Mouse (Mus musculus) bone marrow macrophage, adult 2 months (primary cell): ENCODE data around the gene Eva1b. TPM values are rescaled to one million over a fixed set of nuclear protein-coding genes. Genes with fewer than 3 reads are reported as not detected.
A peak's percentile ranks its signal among the peaks of the same experiment; 100 is the strongest.

Source experiments
- H3K27ac ChIP-seq: 2 replicates; pipeline ENCODE4 v1.5.1; 2012; ENCODE audit warnings: low read depth, low read length; ENCODE audit not compliant: insufficient read depth
- H3K4me1 ChIP-seq: 2 replicates; pipeline ENCODE4 v1.6.1; 2012; ENCODE audit warnings: low read length; ENCODE audit not compliant: control insufficient read depth, insufficient read depth
- H3K4me3 ChIP-seq: 2 replicates; pipeline ENCODE4 v1.5.1; 2012; ENCODE audit warnings: mild to moderate bottlenecking, low read length, moderate library complexity; ENCODE audit not compliant: insufficient read depth
- CTCF ChIP-seq: IDR thresholded peaks from 2 replicates; pipeline ENCODE4 v1.5.1; 2012; ENCODE audit warnings: low read depth, mild to moderate bottlenecking, low read length, moderate library complexity
- POLR2A ChIP-seq: IDR thresholded peaks from 2 replicates; pipeline ENCODE4 v1.6.1; 2012; ENCODE audit warnings: mild to moderate bottlenecking, low read depth, low read length, borderline replicate concordance
- polyA plus RNA-seq: library from polyadenylated mRNA; stranded (reverse); fragments of >200 nt; gene quantifications from 2 replicates; pipeline ENCODE4 v1.2.4, GENCODE M21; 2012; ENCODE audit not compliant: missing spikeins, insufficient read depth, insufficient read length

Gene Eva1b
- polyA plus RNA-seq, 1 experiment = 20.7 TPM

GRCm38 (mm10) chr4:126145396-126145795 is 2.1 kb upstream of the Eva1b start:
- H3K4me1 ChIP-seq = peaks cover 4% of the 10 kb centered on the region; the same call in 1 of the 2 replicates
- no peak overlapping the region for H3K27ac ChIP-seq
- TF ChIP-seq POLR2A (no peak), CTCF (no peak)
- no peak overlapping the region for H3K4me3 ChIP-seq

- TF ChIP-seq POLR2A = no peak
Measured at GRCm38 (mm10) chr4:126146974-126147532, 491 bp upstream of the Eva1b start.

GRCm38 (mm10) chr4:126148161-126148961 is 817 bp downstream of the Eva1b start:
- Histone ChIP-seq H3K27ac (no peak overlapping the region), H3K4me1 (peaks cover 4% of the 10 kb centered on the region; the same call in 1 of the 2 replicates), H3K4me3 (peak overlapping the region; percentile 62)
- TF ChIP-seq POLR2A (no peak), CTCF (no peak)

More at GRCm38 (mm10) chr4:126146974-126147532, 491 bp upstream of the Eva1b start:
- Histone ChIP-seq H3K4me3 (no peak overlapping the region), H3K27ac (no peak overlapping the region), H3K4me1 (peaks cover 4% of the 10 kb centered on the region; the same call in 1 of the 2 replicates)

- Histone ChIP-seq H3K4me1 (peaks cover 4% of the 10 kb centered on the region; the same call in 1 of the 2 replicates), H3K27ac (no peak overlapping the region), H3K4me3 (peak overlapping the region; percentile 62)
- no peak for TF ChIP-seq POLR2A
- TF ChIP-seq CTCF = no peak
Measured at GRCm38 (mm10) chr4:126149041-126149676, 1.6 kb downstream of the Eva1b start.

GRCm38 (mm10) chr4:126149798-126150197 is 2.3 kb downstream of the Eva1b start:
- no peak for TF ChIP-seq CTCF
- no peak for TF ChIP-seq POLR2A
- Histone ChIP-seq H3K4me3 (no peak overlapping the region), H3K27ac (no peak overlapping the region), H3K4me1 (peaks cover 5% of the 10 kb centered on the region)

- no peak overlapping the region for H3K27ac ChIP-seq
- peaks cover 12% of the 10 kb centered on the region for H3K4me1 ChIP-seq
- TF ChIP-seq CTCF = no peak
- no peak for TF ChIP-seq POLR2A
- no peak overlapping the region for H3K4me3 ChIP-seq
Measured at GRCm38 (mm10) chr4:126150297-126150948, 2.9 kb downstream of the Eva1b start.

GRCm38 (mm10) chr4:126150949-126151320 is 3.4 kb downstream of the Eva1b start:
- TF ChIP-seq POLR2A (no peak), CTCF (no peak)
- peaks cover 17% of the 10 kb centered on the region for H3K4me1 ChIP-seq
- no peak overlapping the region for H3K4me3 ChIP-seq
- no peak overlapping the region for H3K27ac ChIP-seq

- no peak overlapping the region for H3K4me3 ChIP-seq
- TF ChIP-seq POLR2A (no peak), CTCF (no peak)
- peaks cover 23% of the 10 kb centered on the region for H3K4me1 ChIP-seq
- no peak overlapping the region for H3K27ac ChIP-seq
Measured at GRCm38 (mm10) chr4:126151701-126152440, 4.3 kb downstream of the Eva1b start.

- no peak for TF ChIP-seq POLR2A
- TF ChIP-seq CTCF = no peak
- H3K27ac ChIP-seq = no peak overlapping the region
- H3K4me3 ChIP-seq = no peak overlapping the region
- peaks cover 23% of the 10 kb centered on the region for H3K4me1 ChIP-seq
Measured at GRCm38 (mm10) chr4:126152864-126153263, 5.3 kb downstream of the Eva1b start.
